Mouse (Mus musculus) heart, adult 2 months (tissue): ENCODE measurements at regions not wholly inside any gene's neighbourhood (a gene's known extent, or its start where the extent isn't known, plus 50 kb on each side); places are given as distances from the start of the nearest gene placed in this dataset.

Source experiments
- CTCF ChIP-seq: fragments of 200-600 bp; IDR thresholded peaks from 2 replicates; pipeline ENCODE4 v1.8.1; 2022; ENCODE audit warnings: antibody characterized with exemption, mild to moderate bottlenecking, moderate library complexity
- EP300 ChIP-seq: fragments of 200-500 bp; IDR thresholded peaks from 2 replicates; pipeline ENCODE4 v1.6.1; 2011; ENCODE audit warnings: low read depth, low read length, control low read depth; ENCODE audit not compliant: insufficient read depth
- POLR2A ChIP-seq: fragments of 200-500 bp; IDR thresholded peaks from 2 replicates; pipeline ENCODE4 v1.6.1; 2011; ENCODE audit warnings: mild to moderate bottlenecking, low read depth, low read length, control low read depth; ENCODE audit not compliant: insufficient read depth

- TF ChIP-seq POLR2A = no peak
- no peak for TF ChIP-seq CTCF
- no peak for TF ChIP-seq EP300
Measured at GRCm38 (mm10) chr3:140476534-140476933, 735.6 kb downstream of the Pdha2 start.
